Mouse (Mus musculus) MEL (cell line): ENCODE measurements around the gene Syt17. TPM values are rescaled to one million over a fixed set of nuclear protein-coding genes. Genes with fewer than 3 reads are reported as not detected.

ENCODE experiments used
- DNase-seq: peaks from one replicate; pipeline ENCODE4 v3.0.0; 2011; ENCODE audit warnings: low read depth, low spot score
- H3K27ac ChIP-seq: 2 replicates; pipeline ENCODE4 v1.5.1; 2012; ENCODE audit warnings: low read depth, mild to moderate bottlenecking, control low read depth, low read length, moderate library complexity; ENCODE audit not compliant: control insufficient read depth
- H3K27me3 ChIP-seq, 2 experiments: fragments of 150-350 bp in 1 of 2; sonication (generic) in 1 of 2; 2 replicates each; pipeline ENCODE4 v1.6.1; 2012; ENCODE audit warnings: low read length in 2 of 2, mild to moderate bottlenecking in 2 of 2, improper control_type of control experiment in 1 of 2, moderate library complexity in 1 of 2; ENCODE audit not compliant: insufficient read depth in 2 of 2, control insufficient read depth in 1 of 2
- H3K36me3 ChIP-seq, 2 experiments: 2 replicates each; pipeline ENCODE4 v1.6.1; 2012 to 2014; ENCODE audit warnings: low read length in 2 of 2, improper control_type of control experiment in 1 of 2, inconsistent platforms in 1 of 2, mild to moderate bottlenecking in 1 of 2; ENCODE audit not compliant: insufficient read depth in 2 of 2, control insufficient read depth in 1 of 2
- H3K4me1 ChIP-seq, 2 experiments: fragments of 150-350 bp in 1 of 2; sonication (generic) in 1 of 2; 2 replicates each; pipeline ENCODE4 v1.6.1; 2012; ENCODE audit warnings: low read length in 2 of 2, improper control_type of control experiment in 1 of 2, mild to moderate bottlenecking in 1 of 2; ENCODE audit not compliant: insufficient read depth in 2 of 2, control insufficient read depth in 1 of 2
- H3K4me3 ChIP-seq, 2 experiments: fragments of 150-350 bp in 1 of 2; sonication (generic) in 1 of 2; 2 replicates each; pipeline ENCODE4 v1.5.1; 2012; ENCODE audit warnings: low read depth in 2 of 2, low read length in 2 of 2, mild to moderate bottlenecking in 2 of 2, moderate library complexity in 2 of 2, control low read depth in 1 of 2, improper control_type of control experiment in 1 of 2; ENCODE audit not compliant: control insufficient read depth in 1 of 2, insufficient read depth in 1 of 2
- H3K79me2 ChIP-seq: 2 replicates; pipeline ENCODE4 v1.6.1; 2012; ENCODE audit warnings: mild to moderate bottlenecking, low read length, moderate library complexity; ENCODE audit not compliant: control insufficient read depth, poor library complexity, insufficient read depth
- H3K9ac ChIP-seq: 2 replicates; pipeline ENCODE4 v1.6.1; 2012; ENCODE audit warnings: low read depth, mild to moderate bottlenecking, control low read depth, low read length, moderate library complexity; ENCODE audit not compliant: control insufficient read depth, poor library complexity, severe bottlenecking
- H3K9me3 ChIP-seq: fragments of 150-350 bp; sonication (generic); replicated peaks from 2 replicates; pipeline ENCODE4 v1.6.1; 2012; ENCODE audit warnings: mild to moderate bottlenecking, low read length, improper control_type of control experiment, moderate library complexity; ENCODE audit not compliant: insufficient read depth
- CHD2 ChIP-seq: IDR thresholded peaks from 2 replicates; pipeline ENCODE4 v1.6.1; 2011; ENCODE audit warnings: low read length, improper control_type of control experiment
- E2F4 ChIP-seq: IDR thresholded peaks from 2 replicates; pipeline ENCODE4 v1.6.1; 2011; ENCODE audit warnings: low read depth, low read length, improper control_type of control experiment, borderline replicate concordance
- ELF1 ChIP-seq: IDR thresholded peaks from 2 replicates; pipeline ENCODE4 v1.6.1; 2014; ENCODE audit warnings: low read depth, mild to moderate bottlenecking, inconsistent platforms, low read length, improper control_type of control experiment, moderate library complexity
- ETS1 ChIP-seq: IDR thresholded peaks from 2 replicates; pipeline ENCODE4 v1.6.1; 2012; ENCODE audit warnings: low read depth, mild to moderate bottlenecking, inconsistent platforms, low read length, improper control_type of control experiment, moderate library complexity
- GATA1 ChIP-seq: IDR thresholded peaks from 2 replicates; pipeline ENCODE4 v1.6.1; 2011; ENCODE audit warnings: low read depth, low read length, improper control_type of control experiment
- MEF2A ChIP-seq: IDR thresholded peaks from 2 replicates; pipeline ENCODE4 v1.6.1; 2014; ENCODE audit warnings: low read depth, mild to moderate bottlenecking, inconsistent platforms, low read length, improper control_type of control experiment; ENCODE audit not compliant: poor library complexity, insufficient replicate concordance, severe bottlenecking; ENCODE audit errors: extremely low read depth
- MYC ChIP-seq: IDR thresholded peaks from 2 replicates; pipeline ENCODE4 v1.6.1; 2011; ENCODE audit warnings: low read depth, mild to moderate bottlenecking, low read length, improper control_type of control experiment, moderate library complexity
- NELFE ChIP-seq: IDR thresholded peaks from 2 replicates; pipeline ENCODE4 v1.6.1; 2011; ENCODE audit warnings: low read depth, low read length, improper control_type of control experiment
- POLR2AphosphoS2 ChIP-seq: IDR thresholded peaks from 2 replicates; pipeline ENCODE4 v1.6.1; 2011; ENCODE audit warnings: low read length, improper control_type of control experiment
- SIN3A ChIP-seq: IDR thresholded peaks from 2 replicates; pipeline ENCODE4 v1.6.1; 2012; ENCODE audit warnings: low read length, improper control_type of control experiment, inconsistent platforms
- SMC3 ChIP-seq: IDR thresholded peaks from 2 replicates; pipeline ENCODE4 v1.6.1; 2011; ENCODE audit warnings: low read depth, low read length, improper control_type of control experiment
- TBP ChIP-seq: IDR thresholded peaks from 2 replicates; pipeline ENCODE4 v1.8.0; 2011; ENCODE audit warnings: low read depth, low read length, improper control_type of control experiment
- USF1 ChIP-seq: IDR thresholded peaks from 2 replicates; pipeline ENCODE4 v1.6.1; 2014; ENCODE audit warnings: low read depth, mild to moderate bottlenecking, inconsistent platforms, low read length, improper control_type of control experiment, moderate library complexity
- ZNF384 ChIP-seq: IDR thresholded peaks from 2 replicates; pipeline ENCODE4 v1.6.1; 2012; ENCODE audit warnings: low read depth, mild to moderate bottlenecking, inconsistent platforms, low read length, improper control_type of control experiment
- polyA plus RNA-seq, 2 experiments: library from polyadenylated mRNA; stranded (reverse) in 1 of 2; unstranded in 1 of 2; fragments of >175 nt in 1 of 2; fragments of >200 nt in 1 of 2; gene quantifications; 2 replicates each; pipeline versions ENCODE4 v1.2.1 to v1.2.4; 2012; ENCODE audit warnings: low replicate concordance in 2 of 2, low read depth in 1 of 2; ENCODE audit not compliant: insufficient read length in 2 of 2, insufficient read depth in 1 of 2, missing spikeins in 1 of 2
- total RNA-seq: library from RNA; depleted of rRNA; stranded (reverse); fragments of 300-350 nt; gene quantifications from 2 replicates; pipeline ENCODE4 v1.2.3, GENCODE M21; 2012; rRNA removed

The Syt17 gene
- total and polyA plus RNA-seq, 3 experiments = not detected

- no peak for TF ChIP-seq MEF2A
- TF ChIP-seq E2F4 = no peak
- no peak for TF ChIP-seq ETS1
- TF ChIP-seq NELFE = no peak
- no peak for TF ChIP-seq ZNF384
- no peak for TF ChIP-seq GATA1
- TF ChIP-seq POLR2AphosphoS2 = no peak
- TF ChIP-seq TBP = no peak
- no peak for TF ChIP-seq MYC
- no peak for TF ChIP-seq SMC3
- TF ChIP-seq ELF1 = no peak
- no peaks in the 10 kb centered on the region for H3K9me3 ChIP-seq
- no peaks in the 10 kb centered on the region for H3K27me3 ChIP-seq
- H3K4me1 ChIP-seq = no peaks in the 10 kb centered on the region
- H3K4me3 ChIP-seq = no peak overlapping the region
- H3K9ac ChIP-seq = no peak overlapping the region
- DNase-seq = no peak
- no peak overlapping the region for H3K27ac ChIP-seq
- no peaks in the 10 kb centered on the region for H3K79me2 ChIP-seq
- no peaks in the 10 kb centered on the region for H3K36me3 ChIP-seq
These were observed 102.6 kb downstream of the Syt17 start for GRCm38 (mm10) chr7:118345396-118345795.

- H3K27ac ChIP-seq = no peak overlapping the region
- H3K27me3 ChIP-seq = no peaks in the 10 kb centered on the region
- TF ChIP-seq USF1 (no peak), SIN3A (no peak), TBP (no peak), ETS1 (no peak), NELFE (no peak), CHD2 (no peak)
- H3K4me3 ChIP-seq = no peak overlapping the region
- no peaks in the 10 kb centered on the region for H3K4me1 ChIP-seq
- H3K9me3 ChIP-seq = no peaks in the 10 kb centered on the region
- H3K36me3 ChIP-seq = no peaks in the 10 kb centered on the region
- DNase-seq = no peak
- no peak overlapping the region for H3K9ac ChIP-seq
- H3K79me2 ChIP-seq = no peaks in the 10 kb centered on the region
These were observed 103.3 kb downstream of the Syt17 start for GRCm38 (mm10) chr7:118344701-118345100.

Other genes with a start within 250 kb of the Syt17 start
- 24.2 and 26.6 TPM in 2 replicates for gene Smg1, start 204.6 kb downstream of the Syt17 start, total RNA-seq
- gene Smg1, start 204.6 kb downstream of the Syt17 start, polyA plus RNA-seq = 10 to 100 TPM; 32.6 to 49.6 TPM
- 3.3 and 4.3 TPM in 2 replicates for gene Itpripl2, start 43.8 kb upstream of the Syt17 start, total RNA-seq
- gene Itpripl2, start 43.8 kb upstream of the Syt17 start, polyA plus RNA-seq = 1 to 10 TPM in 1 of 2 experiments, not detected in 1; 4.8 TPM
- gene Coq7, start 85.1 kb upstream of the Syt17 start, total RNA-seq = 64.9 and 66.2 TPM in 2 replicates
- 10 to 100 TPM in 1 of 2 experiments, not detected in 1; 59.5 TPM for gene Coq7, start 85.1 kb upstream of the Syt17 start, polyA plus RNA-seq
- gene Tmc7, start 136.5 kb upstream of the Syt17 start, total RNA-seq = not detected in 2 replicates
- gene Tmc7, start 136.5 kb upstream of the Syt17 start, polyA plus RNA-seq = not detected
- not detected in 2 replicates for gene Tmc5, start 149.1 kb upstream of the Syt17 start, total RNA-seq
- not detected for gene Tmc5, start 149.1 kb upstream of the Syt17 start, polyA plus RNA-seq